Mouse (Mus musculus) kidney, embryonic 14.5 days (tissue): ENCODE data around the gene Plcl1. TPM values are rescaled to one million over a fixed set of nuclear protein-coding genes. Genes with fewer than 3 reads are reported as not detected.

Experiments
- ATAC-seq: fragments of 200-750 bp; cut with Nextera tagmentation; 2 replicates; pipeline ENCODE4 v1.8.0; 2017; ENCODE audit warnings: moderate number of reproducible peaks, mild to moderate bottlenecking, moderate TSS enrichment, moderate library complexity; ENCODE audit not compliant: low FRiP score, low TSS enrichment
- H3K27ac ChIP-seq: fragments of 300-500 bp; sonication (generic); 2 replicates; pipeline ENCODE4 v1.5.1; 2014; ENCODE audit warnings: low read depth, mild to moderate bottlenecking, low read length, moderate library complexity, mixed read lengths
- H3K27me3 ChIP-seq: fragments of 300-500 bp; sonication (generic); 2 replicates; pipeline ENCODE4 v1.6.1; 2014; ENCODE audit warnings: mild to moderate bottlenecking, low read length; ENCODE audit not compliant: control insufficient read depth, insufficient read depth
- H3K36me3 ChIP-seq: fragments of 300-500 bp; sonication (generic); 2 replicates; pipeline ENCODE4 v1.6.1; 2014; ENCODE audit warnings: low read length, mixed read lengths; ENCODE audit not compliant: control insufficient read depth, insufficient read depth
- H3K4me1 ChIP-seq: fragments of 300-500 bp; sonication (generic); 2 replicates; pipeline ENCODE4 v1.6.1; 2014; ENCODE audit warnings: low read length, mixed read lengths; ENCODE audit not compliant: control insufficient read depth, insufficient read depth
- H3K4me2 ChIP-seq: fragments of 300-500 bp; sonication (generic); replicated peaks from 2 replicates; pipeline ENCODE4 v1.6.1; 2014; ENCODE audit warnings: low read depth, mild to moderate bottlenecking, low read length
- H3K4me3 ChIP-seq: fragments of 300-500 bp; sonication (generic); 2 replicates; pipeline ENCODE4 v1.5.1; 2014; ENCODE audit warnings: mild to moderate bottlenecking, low read length
- H3K9ac ChIP-seq: fragments of 300-500 bp; sonication (generic); 2 replicates; pipeline ENCODE4 v1.6.1; 2014; ENCODE audit warnings: low read depth, mild to moderate bottlenecking, low read length, moderate library complexity
- H3K9me3 ChIP-seq: fragments of 300-500 bp; sonication (generic); 2 replicates; pipeline ENCODE4 v1.6.1; 2016; ENCODE audit warnings: low read length; ENCODE audit not compliant: control insufficient read depth
- WGBS: fragments of 180-500 bp; shearing (Covaris S2); extraction: QIAGEN DNeasy Blood & Tissue Kit; methylation state at CpG from one replicate; pipeline ENCODE4 v1.1.7; 2014; 5-methylcytosine and 5-hydroxymethylcytosine counted together
- polyA plus RNA-seq: library from polyadenylated mRNA; unstranded; fragments of >200 nt; fragmentation: Nextera tagmentation; extraction: Ambion mirVana; gene quantifications from 2 replicates; pipeline ENCODE4 v1.2.1, GENCODE M21; 2014

The Plcl1 gene
- polyA plus RNA-seq, 1 experiment from 2014 or later: 5.7 TPM

GRCm38 (mm10) chr1:55665828-55666673 lies 260.3 kb downstream of the Plcl1 start:
- ATAC-seq: no peak
- H3K9ac ChIP-seq: no peak overlapping the region
- H3K9me3 ChIP-seq: no peaks in the 10 kb centered on the region
- H3K4me2 ChIP-seq: no peak overlapping the region
- WGBS: 55% methylated on average over 11 of the region's 11 CpGs
- H3K27ac ChIP-seq: no peak overlapping the region
- H3K36me3 ChIP-seq: no peaks in the 10 kb centered on the region
- H3K27me3 ChIP-seq: no peaks in the 10 kb centered on the region
- peaks cover 8% of the 10 kb centered on the region; the same call in 1 of the 2 replicates for H3K4me1 ChIP-seq
- no peak overlapping the region for H3K4me3 ChIP-seq

- H3K27ac ChIP-seq: no peak overlapping the region
- H3K4me2 ChIP-seq: no peak overlapping the region
- 80% methylated on average over 5 of the region's 5 CpGs for WGBS
- no peak for ATAC-seq
- no peak overlapping the region for H3K4me3 ChIP-seq
- H3K9me3 ChIP-seq: no peaks in the 10 kb centered on the region
- H3K36me3 ChIP-seq: no peaks in the 10 kb centered on the region
- H3K4me1 ChIP-seq: peaks cover 8% of the 10 kb centered on the region; the same call in 1 of the 2 replicates
- H3K9ac ChIP-seq: no peak overlapping the region
- no peaks in the 10 kb centered on the region for H3K27me3 ChIP-seq
Observed at GRCm38 (mm10) chr1:55666798-55667197, 261.1 kb downstream of the Plcl1 start.

GRCm38 (mm10) chr1:55668622-55669237 lies 263.0 kb downstream of the Plcl1 start:
- Histone ChIP-seq H3K9me3 (no peaks in the 10 kb centered on the region), H3K36me3 (no peaks in the 10 kb centered on the region), H3K27ac (no peak overlapping the region), H3K27me3 (no peaks in the 10 kb centered on the region), H3K4me1 (peaks cover 8% of the 10 kb centered on the region; the same call in 1 of the 2 replicates), H3K4me3 (no peak overlapping the region), H3K4me2 (no peak overlapping the region), H3K9ac (no peak overlapping the region)
- 46% methylated on average over 4 of the region's 4 CpGs for WGBS
- no peak for ATAC-seq

- Histone ChIP-seq H3K4me1 (no peaks in the 10 kb centered on the region), H3K4me3 (no peak overlapping the region), H3K9ac (no peak overlapping the region), H3K4me2 (no peak overlapping the region), H3K27me3 (no peaks in the 10 kb centered on the region), H3K36me3 (no peaks in the 10 kb centered on the region), H3K9me3 (no peaks in the 10 kb centered on the region), H3K27ac (no peak overlapping the region)
- no peak for ATAC-seq
- 86% methylated on average over 3 of the region's 3 CpGs for WGBS
Observed at GRCm38 (mm10) chr1:55682676-55683075, 277.0 kb downstream of the Plcl1 start.

- Histone ChIP-seq H3K27me3 (no peaks in the 10 kb centered on the region), H3K9ac (no peak overlapping the region), H3K9me3 (no peaks in the 10 kb centered on the region), H3K4me3 (no peak overlapping the region), H3K4me2 (no peak overlapping the region), H3K36me3 (no peaks in the 10 kb centered on the region), H3K27ac (no peak overlapping the region), H3K4me1 (no peaks in the 10 kb centered on the region)
- 91% methylated on average over 5 of the region's 5 CpGs for WGBS
- ATAC-seq: no peak
Observed at GRCm38 (mm10) chr1:55686261-55686660, 280.5 kb downstream of the Plcl1 start.

- H3K27me3 ChIP-seq: no peaks in the 10 kb centered on the region
- 78% methylated on average over 10 of the region's 10 CpGs for WGBS
Observed at GRCm38 (mm10) chr1:55693636-55694220, 288.0 kb downstream of the Plcl1 start.

GRCm38 (mm10) chr1:55696206-55696605 lies 290.5 kb downstream of the Plcl1 start:
- Histone ChIP-seq H3K4me2 (no peak overlapping the region), H3K27me3 (no peaks in the 10 kb centered on the region), H3K27ac (no peak overlapping the region), H3K9me3 (no peaks in the 10 kb centered on the region), H3K9ac (no peak overlapping the region), H3K4me1 (no peaks in the 10 kb centered on the region), H3K36me3 (no peaks in the 10 kb centered on the region), H3K4me3 (no peak overlapping the region)
- no peak for ATAC-seq
- WGBS: 90% methylated on average over 5 of the region's 5 CpGs

More at GRCm38 (mm10) chr1:55693636-55694220, 288.0 kb downstream of the Plcl1 start:
- H3K4me2 ChIP-seq: no peak overlapping the region
- H3K36me3 ChIP-seq: no peaks in the 10 kb centered on the region
- H3K4me3 ChIP-seq: no peak overlapping the region
- H3K9me3 ChIP-seq: no peaks in the 10 kb centered on the region
- H3K9ac ChIP-seq: no peak overlapping the region
- no peak overlapping the region for H3K27ac ChIP-seq
- H3K4me1 ChIP-seq: no peaks in the 10 kb centered on the region
- no peak for ATAC-seq

- Histone ChIP-seq H3K27ac (no peak overlapping the region), H3K4me2 (no peak overlapping the region), H3K27me3 (no peaks in the 10 kb centered on the region), H3K9me3 (no peaks in the 10 kb centered on the region), H3K4me1 (no peaks in the 10 kb centered on the region), H3K9ac (no peak overlapping the region), H3K36me3 (no peaks in the 10 kb centered on the region), H3K4me3 (no peak overlapping the region)
- 80% methylated on average over 3 of the region's 3 CpGs for WGBS
- ATAC-seq: no peak
Observed at GRCm38 (mm10) chr1:55699393-55699970, 293.8 kb downstream of the Plcl1 start.
